Mouse (Mus musculus) stomach, embryonic 16.5 days (tissue): ENCODE results near the gene Dqx1. TPM values are rescaled to one million over a fixed set of nuclear protein-coding genes. Genes with fewer than 3 reads are reported as not detected.

ENCODE experiments used
- ATAC-seq: fragments of 200-750 bp; cut with Nextera tagmentation; 2 replicates; pipeline ENCODE4 v1.8.0; 2017; ENCODE audit warnings: moderate number of reproducible peaks, moderate TSS enrichment; ENCODE audit not compliant: insufficient read depth, low FRiP score
- H3K27ac ChIP-seq: fragments of 300-500 bp; sonication (generic); 2 replicates; pipeline ENCODE4 v1.5.1; 2014; ENCODE audit warnings: low read length
- H3K27me3 ChIP-seq: fragments of 300-500 bp; sonication (generic); 2 replicates; pipeline ENCODE4 v1.6.1; 2014; ENCODE audit warnings: low read length, control low read depth, mixed read lengths; ENCODE audit not compliant: control insufficient read depth, insufficient read depth
- H3K36me3 ChIP-seq: fragments of 300-500 bp; sonication (generic); 2 replicates; pipeline ENCODE4 v1.6.1; 2014; ENCODE audit warnings: low read length; ENCODE audit not compliant: control insufficient read depth, insufficient read depth
- H3K4me1 ChIP-seq: fragments of 300-500 bp; sonication (generic); 2 replicates; pipeline ENCODE4 v1.6.1; 2014; ENCODE audit warnings: low read length, control low read depth, mixed read lengths; ENCODE audit not compliant: control insufficient read depth, insufficient read depth
- H3K4me2 ChIP-seq: fragments of 300-500 bp; sonication (generic); 2 replicates; pipeline ENCODE4 v1.6.1; 2014; ENCODE audit warnings: low read depth, low read length, mixed read lengths
- H3K4me3 ChIP-seq: fragments of 300-500 bp; sonication (generic); replicated peaks from 2 replicates; pipeline ENCODE4 v1.5.1; 2014; ENCODE audit warnings: mild to moderate bottlenecking, low read length
- H3K9ac ChIP-seq: fragments of 300-500 bp; sonication (generic); 2 replicates; pipeline ENCODE4 v1.6.1; 2014; ENCODE audit warnings: low read length
- H3K9me3 ChIP-seq: fragments of 300-500 bp; sonication (generic); replicated peaks from 2 replicates; pipeline ENCODE4 v1.6.1; 2016; ENCODE audit warnings: low read length, control low read depth; ENCODE audit not compliant: control insufficient read depth
- WGBS: fragments of 180-500 bp; shearing (Covaris S2); extraction: QIAGEN DNeasy Blood & Tissue Kit; methylation state at CpG from one replicate; pipeline ENCODE4 v1.1.7; 2014; 5-methylcytosine and 5-hydroxymethylcytosine counted together
- polyA plus RNA-seq: library from polyadenylated mRNA; unstranded; fragments of >200 nt; fragmentation: Nextera tagmentation; extraction: Ambion mirVana; gene quantifications from 2 replicates; pipeline ENCODE4 v1.2.1, GENCODE M21; 2015

The Dqx1 gene
- polyA plus RNA-seq, 1 experiment from 2014 or later = 6.4 TPM

GRCm38 (mm10) chr6:83071220-83071619, 13.6 kb downstream of the Dqx1 start:
- H3K4me2 ChIP-seq = no peak overlapping the region; the same call in 1 of the 2 replicates
- no peaks in the 10 kb centered on the region for H3K9me3 ChIP-seq
- peaks cover 11% of the 10 kb centered on the region for H3K4me1 ChIP-seq
- peaks cover 92% of the 10 kb centered on the region for H3K27me3 ChIP-seq
- no peak overlapping the region for H3K9ac ChIP-seq
- ATAC-seq = peak; percentile 46; the same call in 1 of the 2 replicates
- under 1% methylated on average over 22 of the region's 24 CpGs for WGBS
- H3K4me3 ChIP-seq = peak overlapping the region; percentile 28
- no peak overlapping the region for H3K27ac ChIP-seq
- H3K36me3 ChIP-seq = no peaks in the 10 kb centered on the region

- H3K4me2 ChIP-seq = no peak overlapping the region
- no peak overlapping the region for H3K9ac ChIP-seq
- WGBS = 17% methylated on average over 2 of the region's 2 CpGs
- no peak overlapping the region for H3K4me3 ChIP-seq
- ATAC-seq = no peak
- H3K36me3 ChIP-seq = no peaks in the 10 kb centered on the region
- peaks cover 16% of the 10 kb centered on the region for H3K4me1 ChIP-seq
- H3K27ac ChIP-seq = no peak overlapping the region
- no peaks in the 10 kb centered on the region for H3K9me3 ChIP-seq
- H3K27me3 ChIP-seq = peaks cover 61% of the 10 kb centered on the region
Observed at GRCm38 (mm10) chr6:83074979-83075378, 17.3 kb downstream of the Dqx1 start.

GRCm38 (mm10) chr6:83077630-83078323, 20.1 kb downstream of the Dqx1 start, which contains the start of gene Pcgf1:
Pcgf1 (plus strand) TSS chr6:83077869.
- under 1% methylated on average over 54 of the region's 54 CpGs for WGBS
- Histone ChIP-seq H3K27me3 (peaks cover 41% of the 10 kb centered on the region), H3K4me3 (peak within 1 kb of the TSS; percentile 85)

DNA sequence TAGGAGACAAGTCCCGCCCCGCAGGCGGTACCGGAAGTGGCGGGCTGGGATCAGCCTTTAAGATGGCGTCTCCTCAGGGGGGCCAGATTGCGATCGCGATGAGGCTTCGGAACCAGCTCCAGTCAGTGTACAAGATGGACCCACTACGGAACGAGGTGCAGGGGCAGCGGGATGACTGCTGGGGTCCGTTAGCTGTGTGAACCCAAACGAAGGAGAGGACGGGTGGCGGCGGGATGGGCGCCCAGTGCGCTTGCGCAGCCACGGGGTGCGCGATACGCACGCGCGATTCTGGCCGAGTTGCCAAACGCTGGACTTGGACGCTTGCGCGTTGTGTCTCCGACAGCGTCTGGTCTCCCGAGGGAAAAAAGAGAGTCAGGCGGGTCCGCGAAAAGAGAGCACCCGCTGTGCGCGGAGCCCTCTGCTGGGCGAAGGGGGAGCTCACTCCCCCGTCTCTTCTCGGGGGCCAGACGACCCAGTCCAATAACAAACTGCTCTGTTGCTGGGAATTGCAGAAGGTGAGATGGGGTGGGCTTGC, 20.7 kb downstream of the Dqx1 start:
- Histone ChIP-seq H3K36me3 (0 out of 2 replicates have a peak, but pooled peaks cover 6% of the 10 kb centered on the region), H3K9me3 (no peaks in the 10 kb centered on the region), H3K4me1 (peaks cover 10% of the 10 kb centered on the region; the same call in 1 of the 2 replicates), H3K4me3 (peak overlapping the region; percentile 85), H3K9ac (peak overlapping the region; percentile 86), H3K4me2 (peak overlapping the region; percentile 97), H3K27me3 (peaks cover 43% of the 10 kb centered on the region), H3K27ac (peak overlapping the region; percentile 84)
- under 1% methylated on average over 46 of the region's 46 CpGs for WGBS
- peak; percentile 95 for ATAC-seq

More at GRCm38 (mm10) chr6:83077630-83078323, 20.1 kb downstream of the Dqx1 start, which contains the start of gene Pcgf1:
- Histone ChIP-seq H3K4me1 (peaks cover 10% of the 10 kb centered on the region; the same call in 1 of the 2 replicates), H3K9ac (peak within 1 kb of the TSS; percentile 86), H3K4me2 (peak within 1 kb of the TSS; percentile 97), H3K36me3 (0 out of 2 replicates have a peak, but pooled peaks cover 6% of the 10 kb centered on the region), H3K27ac (peak within 1 kb of the TSS; percentile 84), H3K9me3 (no peaks in the 10 kb centered on the region)
- ATAC-seq = peak; percentile 41

- H3K4me3 ChIP-seq = no peak overlapping the region
- 95% methylated on average over 5 of the region's 5 CpGs for WGBS
- peaks cover 43% of the 10 kb centered on the region for H3K27me3 ChIP-seq
- ATAC-seq = no peak
- H3K4me1 ChIP-seq = peaks cover 10% of the 10 kb centered on the region; the same call in 1 of the 2 replicates
- H3K9ac ChIP-seq = no peak overlapping the region
- H3K27ac ChIP-seq = no peak overlapping the region
- H3K4me2 ChIP-seq = no peak overlapping the region
- 0 out of 2 replicates have a peak, but pooled peaks cover 6% of the 10 kb centered on the region for H3K36me3 ChIP-seq
- no peaks in the 10 kb centered on the region for H3K9me3 ChIP-seq
Observed at GRCm38 (mm10) chr6:83080210-83080609, 22.6 kb downstream of the Dqx1 start.

- Histone ChIP-seq H3K4me2 (no peak overlapping the region), H3K9ac (no peak overlapping the region), H3K27me3 (peaks cover 60% of the 10 kb centered on the region), H3K9me3 (no peaks in the 10 kb centered on the region), H3K36me3 (0 out of 2 replicates have a peak, but pooled peaks cover 6% of the 10 kb centered on the region), H3K4me3 (no peak overlapping the region), H3K4me1 (peaks cover 13% of the 10 kb centered on the region; the same call in 1 of the 2 replicates), H3K27ac (no peak overlapping the region)
- WGBS = 28% methylated on average over 5 of the region's 5 CpGs
- no peak for ATAC-seq
Observed at GRCm38 (mm10) chr6:83083497-83083896, 25.9 kb downstream of the Dqx1 start.

DNA sequence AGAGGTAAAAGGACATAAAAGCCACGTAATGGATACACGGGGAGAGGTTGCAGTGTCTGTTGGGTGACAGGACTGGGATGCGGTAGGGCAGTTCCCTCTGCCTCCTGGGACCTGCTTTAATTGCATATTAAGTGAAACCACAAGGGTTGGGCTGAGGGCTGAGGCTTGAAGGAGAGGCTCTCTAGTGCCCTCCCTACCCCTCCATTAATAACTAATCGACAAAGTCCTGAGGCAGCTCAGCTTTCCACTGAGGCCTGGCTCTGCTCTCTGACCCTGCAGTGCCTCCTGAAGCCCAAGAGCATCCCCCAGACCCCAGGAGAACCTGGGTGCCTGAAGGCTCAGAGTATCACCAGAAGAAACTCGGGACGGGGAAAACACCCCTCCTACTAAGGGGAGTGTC, 26.8 kb downstream of the Dqx1 start:
- Histone ChIP-seq H3K27ac (no peak overlapping the region), H3K4me1 (peaks cover 7% of the 10 kb centered on the region; the same call in 1 of the 2 replicates), H3K9me3 (no peaks in the 10 kb centered on the region), H3K9ac (no peak overlapping the region), H3K4me2 (no peak overlapping the region), H3K27me3 (peaks cover 68% of the 10 kb centered on the region), H3K36me3 (0 out of 2 replicates have a peak, but pooled peaks cover 6% of the 10 kb centered on the region), H3K4me3 (no peak overlapping the region)
- no peak for ATAC-seq
- 13% methylated on average over 6 of the region's 6 CpGs for WGBS

GRCm38 (mm10) chr6:83086121-83087035, 28.7 kb downstream of the Dqx1 start, which contains the start of gene Lbx2:
Lbx2 (plus strand) TSS chr6:83086367.
- 0 out of 2 replicates have a peak, but pooled peaks cover 6% of the 10 kb centered on the region for H3K36me3 ChIP-seq
- H3K4me2 ChIP-seq = peak within 1 kb of the TSS; percentile 43; the same call in 1 of the 2 replicates
- no peaks in the 10 kb centered on the region for H3K9me3 ChIP-seq
- H3K27me3 ChIP-seq = peaks cover 75% of the 10 kb centered on the region
- H3K9ac ChIP-seq = peak within 1 kb of the TSS; percentile 7; the same call in 1 of the 2 replicates
- ATAC-seq = no peak
- 0 out of 2 replicates have a peak, but pooled peaks cover 7% of the 10 kb centered on the region for H3K4me1 ChIP-seq
- 5% methylated on average over 38 of the region's 42 CpGs for WGBS
- H3K4me3 ChIP-seq = peak within 1 kb of the TSS; percentile 17
- no peak within 1 kb of the TSS for H3K27ac ChIP-seq
